Mouse (Mus musculus): Measurements from ENCODE around the gene Olfr323. TPM values are rescaled to one million over a fixed set of nuclear protein-coding genes. Genes with fewer than 3 reads are reported as not detected.

Olfr323 gene
- total RNA-seq, 2 experiments from 2014 or later: not detected

- intact Hi-C loops (cut with DNase I): no loop called here
- no peak for DNase-seq (ENCODE audit: extremely low spot score in 1 of 2, low spot score in 2 of 2)
Observed at GRCm38 (mm10) chr11:58606177-58606919, 24.0 kb downstream of the Olfr323 start.

- no peak for DNase-seq (ENCODE audit: extremely low spot score in 1 of 2, low spot score in 2 of 2)
- intact Hi-C loops (cut with DNase I): no loop called here
Observed at GRCm38 (mm10) chr11:58605228-58605627, 25.1 kb downstream of the Olfr323 start.

DNA sequence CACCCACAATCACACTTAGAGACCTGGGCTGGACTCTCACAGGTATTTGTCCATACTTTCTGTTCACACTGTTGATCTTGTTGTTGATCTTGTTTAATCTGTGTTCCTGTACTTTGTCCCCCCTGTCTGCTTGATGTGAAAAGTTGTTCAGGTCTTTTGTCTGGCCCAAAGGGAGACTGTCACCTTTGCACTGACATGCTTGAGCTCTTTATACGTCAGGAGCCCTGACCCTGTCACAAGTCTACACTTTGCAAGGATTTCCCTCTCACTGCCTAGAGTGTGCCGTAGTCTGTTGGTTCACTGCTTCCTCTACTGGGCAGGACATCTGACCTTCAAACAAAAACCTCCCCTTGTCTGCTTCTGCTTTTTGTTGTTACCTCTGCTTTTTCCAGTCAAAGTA lies 25.6 kb downstream of the Olfr323 start:
- intact Hi-C loops (cut with DNase I): no loop called here
- no peak for DNase-seq (ENCODE audit: extremely low spot score in 1 of 2, low spot score in 2 of 2)

- no peak for DNase-seq (ENCODE audit: extremely low spot score in 1 of 2, low spot score in 2 of 2)
- intact Hi-C loops (cut with DNase I): no loop called here
Observed at GRCm38 (mm10) chr11:58602800-58603560, 27.3 kb downstream of the Olfr323 start.

GRCm38 (mm10) chr11:58602062-58602461 lies 28.2 kb downstream of the Olfr323 start:
- intact Hi-C loops (cut with DNase I): no loop called here
- DNase-seq (ENCODE audit: extremely low spot score in 1 of 2, low spot score in 2 of 2): no peak

- intact Hi-C loops (cut with DNase I): no loop called here
- DNase-seq (ENCODE audit: extremely low spot score in 1 of 2, low spot score in 2 of 2): no peak
Observed at GRCm38 (mm10) chr11:58597837-58598236, 32.5 kb downstream of the Olfr323 start.

GRCm38 (mm10) chr11:58594814-58595213 lies 35.5 kb downstream of the Olfr323 start, which contains the start of gene Olfr324:
Olfr324 (plus strand) TSS chr11:58595114.
- DNase-seq (ENCODE audit: extremely low spot score in 1 of 2, low spot score in 2 of 2): no peak
- intact Hi-C loops (cut with DNase I): no loop called here

GRCm38 (mm10) chr11:58588620-58589250 lies 41.6 kb downstream of the Olfr323 start:
- intact Hi-C loops (cut with DNase I): no loop called here
- no peak for DNase-seq (ENCODE audit: extremely low spot score in 1 of 2, low spot score in 2 of 2)

DNA sequence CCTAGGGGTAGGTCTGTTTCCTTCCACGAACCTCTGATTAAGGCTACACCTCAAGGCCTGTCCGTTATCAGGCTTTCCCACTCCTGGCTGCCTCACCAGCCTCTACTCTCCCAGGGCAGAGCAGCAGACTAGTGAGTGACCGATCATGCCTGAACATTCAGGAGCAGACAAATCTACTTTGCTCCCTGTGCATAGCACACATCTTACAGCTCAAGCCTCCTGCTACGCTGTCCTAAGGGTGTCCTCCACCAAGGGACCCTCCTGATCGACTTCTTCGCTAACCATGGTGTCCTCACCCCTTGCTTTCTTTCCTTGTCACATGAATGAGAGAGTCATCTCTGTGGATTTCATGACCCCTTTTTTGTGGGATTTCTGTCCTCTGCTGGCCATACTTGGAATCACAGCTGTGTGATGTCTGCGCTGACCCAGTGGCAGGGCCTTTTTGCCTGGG lies 42.4 kb downstream of the Olfr323 start:
- intact Hi-C loops (cut with DNase I): loop anchor here (2.0 kb wide), 1 partner anchor 185 kb away; no protein-coding TSS in a partner anchor
- peak in 1 of 2 experiments; percentile 30 for DNase-seq (ENCODE audit: extremely low spot score in 1 of 2, low spot score in 2 of 2)

GRCm38 (mm10) chr11:58578636-58579035 lies 51.7 kb downstream of the Olfr323 start:
- intact Hi-C loops (cut with DNase I): no loop called here
- peak in 1 of 2 experiments; percentile 57 for DNase-seq (ENCODE audit: extremely low spot score in 1 of 2, low spot score in 2 of 2)

- intact Hi-C loops (cut with DNase I): no loop called here
- DNase-seq (ENCODE audit: extremely low spot score in 1 of 2, low spot score in 2 of 2): no peak
Observed at GRCm38 (mm10) chr11:58577430-58577829, 52.9 kb downstream of the Olfr323 start, which contains the start of gene Olfr325. Olfr325 (plus strand) TSS chr11:58577730.

Other genes with a start within 250 kb of the Olfr323 start
- not detected for gene 1810065E05Rik, start 209.4 kb downstream of the Olfr323 start, total RNA-seq (2021)
- gene Gm12253, start 197.9 kb downstream of the Olfr323 start, total RNA-seq (2021): not detected
- not detected for gene Lypd9, start 177.6 kb downstream of the Olfr323 start, total RNA-seq (2021)
- gene Olfr30, start 168.2 kb downstream of the Olfr323 start, total RNA-seq (2021): not detected
- not detected for gene Olfr332, start 137.9 kb downstream of the Olfr323 start, total RNA-seq (2021)
- not detected for gene Olfr331, start 127.9 kb downstream of the Olfr323 start, total RNA-seq (2021)
- gene Olfr330, start 95.7 kb downstream of the Olfr323 start, total RNA-seq (2021): not detected
- gene Olfr329-ps, start 84.1 kb downstream of the Olfr323 start, total RNA-seq (2021): not detected
- under 1 TPM in 1 of 2 experiments, not detected in 1; 0.11 TPM for gene Olfr328, start 74.9 kb downstream of the Olfr323 start, total RNA-seq (2021)
- gene Olfr224, start 59.9 kb downstream of the Olfr323 start, total RNA-seq (2021): not detected
- gene Olfr325, start 52.8 kb downstream of the Olfr323 start, total RNA-seq (2021): not detected
- not detected for gene Olfr324, start 35.4 kb downstream of the Olfr323 start, total RNA-seq (2021)
- gene 2210407C18Rik, start 14.4 kb downstream of the Olfr323 start, total RNA-seq (2021): not detected
- gene Trim58, start 10.0 kb upstream of the Olfr323 start, total RNA-seq (2021): under 1 TPM in 1 of 2 experiments, not detected in 1; 0.20 TPM
- gene Olfr322, start 28.3 kb upstream of the Olfr323 start, total RNA-seq (2021): not detected
- gene Olfr320, start 50.6 kb upstream of the Olfr323 start, total RNA-seq (2021): not detected
- gene Olfr319, start 68.7 kb upstream of the Olfr323 start, total RNA-seq (2021): not detected
- not detected for gene Olfr318, start 93.5 kb upstream of the Olfr323 start, total RNA-seq (2021)
- under 1 TPM; 0.20 to 0.30 TPM for gene Olfr317, start 108.7 kb upstream of the Olfr323 start, total RNA-seq (2021)
- gene Olfr316, start 122.2 kb upstream of the Olfr323 start, total RNA-seq (2021): under 1 TPM; 0.24 to 0.28 TPM
- gene Olfr315, start 142.7 kb upstream of the Olfr323 start, total RNA-seq (2021): not detected
- gene Olfr314, start 152.5 kb upstream of the Olfr323 start, total RNA-seq (2021): not detected
- 1 to 10 TPM; 1.2 to 2.2 TPM for gene Fam183b, start 171.5 kb upstream of the Olfr323 start, total RNA-seq (2021)
- not detected for gene Olfr313, start 184.5 kb upstream of the Olfr323 start, total RNA-seq (2021)
- not detected for gene Olfr312, start 198.7 kb upstream of the Olfr323 start, total RNA-seq (2021)
- gene Olfr311, start 208.8 kb upstream of the Olfr323 start, total RNA-seq (2021): not detected
- 10 to 100 TPM; 17.5 to 18.7 TPM for gene Gm12258, start 216.7 kb upstream of the Olfr323 start, total RNA-seq (2021)
- gene 2810021J22Rik, start 236.7 kb upstream of the Olfr323 start, total RNA-seq (2021): 10 to 100 TPM in 1 of 2 experiments, 1 to 10 TPM in 1; 8.8 to 11.0 TPM

Measured in left cerebral cortex, postnatal 10 days (tissue).